Mouse (Mus musculus) CH12.LX (cell line): ENCODE results near the gene Tnpo2. TPM values are rescaled to one million over a fixed set of nuclear protein-coding genes. Genes with fewer than 3 reads are reported as not detected.
A peak's percentile ranks its signal among the peaks of the same experiment; 100 is the strongest.

Experiments
- DNase-seq: peaks from one replicate; pipeline ENCODE4 v3.0.0-alpha.2; 2013; ENCODE audit errors: extremely low read depth
- H3K27ac ChIP-seq: 2 replicates; pipeline ENCODE4 v1.5.1; 2012; ENCODE audit warnings: low read depth, mild to moderate bottlenecking, control low read depth, moderate library complexity; ENCODE audit not compliant: insufficient read depth
- H3K27me3 ChIP-seq: replicated peaks from 2 replicates; pipeline ENCODE3; 2012; ENCODE audit warnings: inconsistent platforms
- H3K36me3 ChIP-seq, 2 experiments: replicated peaks in 1 of 2; 2 replicates each; pipeline versions ENCODE3 to v1.6.1; 2012; ENCODE audit warnings: inconsistent platforms in 1 of 2, low read length in 1 of 2, mild to moderate bottlenecking in 1 of 2, mixed read lengths in 1 of 2, moderate library complexity in 1 of 2; ENCODE audit not compliant: control insufficient read depth in 1 of 2, insufficient read depth in 1 of 2
- H3K4me1 ChIP-seq, 2 experiments: 2 replicates each; pipeline ENCODE4 v1.6.1; 2012; ENCODE audit warnings: inconsistent platforms in 1 of 2, moderate library complexity in 1 of 2; ENCODE audit not compliant: insufficient read depth in 2 of 2, control insufficient read depth in 1 of 2
- H3K4me2 ChIP-seq: 2 replicates; pipeline ENCODE4 v1.6.1; 2012; ENCODE audit warnings: low read depth, mild to moderate bottlenecking, control low read depth; ENCODE audit not compliant: poor library complexity, insufficient read depth, severe bottlenecking
- H3K4me3 ChIP-seq, 3 experiments: fragments of 150-350 bp in 1 of 3; sonication (generic) in 1 of 3; replicated peaks in 1 of 3; 2 replicates each; pipeline versions ENCODE3 to v1.5.1; 2011 to 2012; ENCODE audit warnings: low read depth in 2 of 3, low read length in 2 of 3, mild to moderate bottlenecking in 2 of 3, moderate library complexity in 2 of 3, control low read depth in 1 of 3, improper control_type of control experiment in 1 of 3, inconsistent platforms in 1 of 3, mixed read lengths in 1 of 3; ENCODE audit not compliant: poor library complexity in 1 of 3
- H3K79me2 ChIP-seq: replicated peaks from 2 replicates; pipeline ENCODE4 v1.6.1; 2012; ENCODE audit warnings: mild to moderate bottlenecking, moderate library complexity; ENCODE audit not compliant: control insufficient read depth, poor library complexity, insufficient read depth, severe bottlenecking; ENCODE audit errors: extremely low read depth
- H3K9ac ChIP-seq: 2 replicates; pipeline ENCODE4 v1.6.1; 2012; ENCODE audit warnings: low read depth, mild to moderate bottlenecking, control low read depth, moderate library complexity; ENCODE audit not compliant: insufficient read depth
- H3K9me3 ChIP-seq: replicated peaks from 2 replicates; pipeline ENCODE3; 2012; ENCODE audit warnings: low read length, inconsistent platforms, mixed read lengths
- BHLHE40 ChIP-seq: IDR thresholded peaks from 2 replicates; pipeline ENCODE4 v1.6.1; 2011; ENCODE audit warnings: mild to moderate bottlenecking, low read depth, low read length, improper control_type of control experiment
- CHD1 ChIP-seq: IDR thresholded peaks from 2 replicates; pipeline ENCODE4 v1.6.1; 2012; ENCODE audit warnings: low read depth, low read length, improper control_type of control experiment, inconsistent platforms
- CHD2 ChIP-seq: IDR thresholded peaks from 2 replicates; pipeline ENCODE4 v1.6.1; 2011; ENCODE audit warnings: low read length, improper control_type of control experiment
- CTCF ChIP-seq, 2 experiments: IDR thresholded peaks in 1 of 2; conservative IDR thresholded peaks in 1 of 2; 2 replicates each; pipeline ENCODE4 v1.5.1; 2011 to 2012; ENCODE audit warnings: low read depth in 2 of 2, low read length in 2 of 2, improper control_type of control experiment in 1 of 2, inconsistent platforms in 1 of 2, mild to moderate bottlenecking in 1 of 2, moderate library complexity in 1 of 2
- E2F4 ChIP-seq: IDR thresholded peaks from 2 replicates; pipeline ENCODE4 v1.6.1; 2011; ENCODE audit warnings: low read depth, low read length, improper control_type of control experiment; ENCODE audit not compliant: insufficient replicate concordance
- ELF1 ChIP-seq: IDR thresholded peaks from 2 replicates; pipeline ENCODE4 v1.6.1; 2014; ENCODE audit warnings: low read depth, mild to moderate bottlenecking, inconsistent platforms, low read length, improper control_type of control experiment
- EP300 ChIP-seq: IDR thresholded peaks from 2 replicates; pipeline ENCODE4 v1.6.1; 2011; ENCODE audit warnings: low read length, improper control_type of control experiment
- ETS1 ChIP-seq: conservative IDR thresholded peaks from 2 replicates; pipeline ENCODE4 v1.6.1; 2012; ENCODE audit warnings: low read depth, mild to moderate bottlenecking, inconsistent platforms, low read length, improper control_type of control experiment, moderate library complexity
- HCFC1 ChIP-seq: IDR thresholded peaks from 2 replicates; pipeline ENCODE4 v1.6.1; 2012; ENCODE audit warnings: low read depth, mild to moderate bottlenecking, inconsistent platforms, low read length, improper control_type of control experiment
- IRF4 ChIP-seq: IDR thresholded peaks from 2 replicates; pipeline ENCODE4 v1.6.1; 2014; ENCODE audit warnings: low read depth, mild to moderate bottlenecking, inconsistent platforms, low read length, improper control_type of control experiment
- JUND ChIP-seq: conservative IDR thresholded peaks from 2 replicates; pipeline ENCODE4 v1.6.1; 2011; ENCODE audit warnings: low read depth, low read length, improper control_type of control experiment
- KAT2A ChIP-seq: IDR thresholded peaks from 2 replicates; pipeline ENCODE4 v1.6.1; 2012; ENCODE audit warnings: low read length, improper control_type of control experiment, inconsistent platforms; ENCODE audit not compliant: insufficient replicate concordance
- MAFK ChIP-seq: IDR thresholded peaks from 2 replicates; pipeline ENCODE4 v1.6.1; 2011; ENCODE audit warnings: low read length, improper control_type of control experiment; ENCODE audit not compliant: insufficient replicate concordance
- MAX ChIP-seq: IDR thresholded peaks from 2 replicates; pipeline ENCODE4 v1.6.1; 2011; ENCODE audit warnings: low read length, improper control_type of control experiment
- MAZ ChIP-seq: IDR thresholded peaks from 2 replicates; pipeline ENCODE4 v1.6.1; 2012; ENCODE audit warnings: low read depth, mild to moderate bottlenecking, inconsistent platforms, low read length, improper control_type of control experiment, moderate library complexity
- MEF2A ChIP-seq: IDR thresholded peaks from 2 replicates; pipeline ENCODE4 v1.6.1; 2014; ENCODE audit warnings: low read depth, mild to moderate bottlenecking, inconsistent platforms, low read length, improper control_type of control experiment, borderline replicate concordance
- MXI1 ChIP-seq: IDR thresholded peaks from 2 replicates; pipeline ENCODE4 v1.6.1; 2011; ENCODE audit warnings: mild to moderate bottlenecking, low read depth, low read length, improper control_type of control experiment
- NRF1 ChIP-seq: IDR thresholded peaks from 2 replicates; pipeline ENCODE4 v1.6.1; 2014; ENCODE audit warnings: low read depth, mild to moderate bottlenecking, inconsistent platforms, low read length, improper control_type of control experiment, moderate library complexity
- PAX5 ChIP-seq: IDR thresholded peaks from 2 replicates; pipeline ENCODE4 v1.6.1; 2012; ENCODE audit warnings: low read length, inconsistent platforms, mixed read lengths
- POLR2A ChIP-seq: IDR thresholded peaks from 2 replicates; pipeline ENCODE4 v1.6.1; 2011; ENCODE audit warnings: low read depth, mild to moderate bottlenecking, improper control_type of control experiment, low read length
- POLR2AphosphoS2 ChIP-seq: IDR thresholded peaks from 2 replicates; pipeline ENCODE4 v1.6.1; 2011; ENCODE audit warnings: low read depth, low read length, improper control_type of control experiment
- RAD21 ChIP-seq: IDR thresholded peaks from 2 replicates; pipeline ENCODE4 v1.6.1; 2011; ENCODE audit warnings: low read depth, mild to moderate bottlenecking, low read length, improper control_type of control experiment, moderate library complexity
- SIN3A ChIP-seq: IDR thresholded peaks from 2 replicates; pipeline ENCODE4 v1.6.1; 2012; ENCODE audit warnings: low read length, improper control_type of control experiment, inconsistent platforms
- SMC3 ChIP-seq: IDR thresholded peaks from 2 replicates; pipeline ENCODE4 v1.6.1; 2011; ENCODE audit warnings: low read depth, low read length, improper control_type of control experiment
- TBP ChIP-seq: conservative IDR thresholded peaks from 2 replicates; pipeline ENCODE4 v1.6.1; 2011; ENCODE audit warnings: low read depth, low read length, improper control_type of control experiment
- TCF12 ChIP-seq: IDR thresholded peaks from 2 replicates; pipeline ENCODE4 v1.6.1; 2014; ENCODE audit warnings: low read depth, mild to moderate bottlenecking, inconsistent platforms, low read length, improper control_type of control experiment
- UBTF ChIP-seq: IDR thresholded peaks from 2 replicates; pipeline ENCODE4 v1.6.1; 2012; ENCODE audit warnings: low read depth, mild to moderate bottlenecking, inconsistent platforms, low read length, improper control_type of control experiment, moderate library complexity
- USF1 ChIP-seq: IDR thresholded peaks from 2 replicates; pipeline ENCODE4 v1.6.1; 2014; ENCODE audit warnings: low read depth, mild to moderate bottlenecking, inconsistent platforms, low read length, improper control_type of control experiment
- USF2 ChIP-seq: conservative IDR thresholded peaks from 2 replicates; pipeline ENCODE4 v1.6.1; 2011; ENCODE audit warnings: low read depth, low read length, improper control_type of control experiment
- ZC3H11A ChIP-seq: IDR thresholded peaks from 2 replicates; pipeline ENCODE4 v1.6.1; 2012; ENCODE audit warnings: low read depth, mild to moderate bottlenecking, inconsistent platforms, low read length, improper control_type of control experiment
- ZKSCAN1 ChIP-seq: IDR thresholded peaks from 2 replicates; pipeline ENCODE4 v1.6.1; 2012; ENCODE audit warnings: low read depth, inconsistent platforms, low read length, improper control_type of control experiment, borderline replicate concordance
- ZMIZ1 ChIP-seq: IDR thresholded peaks from 2 replicates; pipeline ENCODE4 v1.6.1; 2012; ENCODE audit warnings: low read depth, mild to moderate bottlenecking, inconsistent platforms, low read length, improper control_type of control experiment
- dilution Hi-C: fragments of 300-500 bp; cut with MboI; formaldehyde crosslinking; loops from 2 replicates; pipeline ENCODE4 v1.14.3; 2020; ENCODE audit warnings: low sequenced_read_pairs; ENCODE audit not compliant: extremely low pct_unique_long_range_greater_than_20kb, extremely low pct_ligation_motif_present
- in situ Hi-C: fragments of 300-500 bp; cut with MboI; formaldehyde crosslinking; loops from 3 replicates; pipeline ENCODE4 v1.14.3; 2019; ENCODE audit warnings: low sequenced_read_pairs, low pct_ligation_motif_present, low pct_unique_long_range_greater_than_20kb, mixed read lengths
- polyA plus RNA-seq: library from polyadenylated mRNA; unstranded; fragments of >175 nt; gene quantifications from 2 replicates; pipeline ENCODE4 v1.2.1, GENCODE M21; 2012; ENCODE audit warnings: low read depth; ENCODE audit not compliant: insufficient read length
- total RNA-seq, 2 experiments: library from RNA; depleted of rRNA; stranded (reverse); fragments of 300-350 nt in 1 of 2; fragments of >200 nt in 1 of 2; gene quantifications; 2 replicates each; pipeline ENCODE4 v1.2.3; 2012 to 2014

Tnpo2 gene
- total and polyA plus RNA-seq, 3 experiments = 36.3 to 57.0 (median 48.0) TPM

- Histone ChIP-seq H3K36me3 (peaks cover 39 to 50% of the 10 kb centered on the region in 2 experiments), H3K4me2 (no peak overlapping the region), H3K79me2 (peaks cover 38% of the 10 kb centered on the region), H3K9me3 (no peaks in the 10 kb centered on the region), H3K27me3 (no peaks in the 10 kb centered on the region), H3K4me1 (peaks cover 3 to 35% of the 10 kb centered on the region in 2 experiments; a peak in 3 of 4 replicates), H3K4me3 (no peak overlapping the region), H3K27ac (0 out of 2 replicates have a peak overlapping the region, but pooled peaks have one; percentile 10), H3K9ac (no peak overlapping the region)
- dilution Hi-C loops (no loop called here), in situ Hi-C loops (no loop called here)
- no peak for TF ChIP-seq ELF1
- no peak for TF ChIP-seq HCFC1
- TF ChIP-seq SIN3A = no peak
- no peak for TF ChIP-seq POLR2A
- TF ChIP-seq ETS1 = no peak
- no peak for TF ChIP-seq UBTF
- TF ChIP-seq ZC3H11A = no peak
- no peak for TF ChIP-seq BHLHE40
- no peak for TF ChIP-seq CTCF (conservative IDR thresholded peaks at IDR 0.05 in 1 of 2, IDR thresholded peaks at IDR 0.05 in 1 of 2; ENCODE audit: low read depth in 2 of 2, low read length in 2 of 2)
- TF ChIP-seq USF1 = no peak
- no peak for TF ChIP-seq NRF1
- no peak for TF ChIP-seq TBP
- DNase-seq = no peak
Observed at GRCm38 (mm10) chr8:85033867-85034266, 2.8 kb upstream of the Tnpo2 start.

GRCm38 (mm10) chr8:85034764-85035163, 2.0 kb upstream of the Tnpo2 start:
- H3K79me2 ChIP-seq = peaks cover 38% of the 10 kb centered on the region
- H3K9me3 ChIP-seq = no peaks in the 10 kb centered on the region
- peak; percentile 82 for DNase-seq
- peak overlapping the region; percentile 93 for H3K4me2 ChIP-seq
- H3K4me3 ChIP-seq = peak overlapping the region; percentile 6 to 90 (median 31)
- H3K4me1 ChIP-seq = peaks cover under 1 to 35% of the 10 kb centered on the region in 2 experiments; a peak in 3 of 4 replicates
- H3K36me3 ChIP-seq = peaks cover 32 to 44% of the 10 kb centered on the region in 2 experiments
- H3K9ac ChIP-seq = peak overlapping the region; percentile 72
- in situ Hi-C loops (no loop called here), dilution Hi-C loops (no loop called here)
- H3K27ac ChIP-seq = no peak overlapping the region
- no peaks in the 10 kb centered on the region for H3K27me3 ChIP-seq
- no peak for TF ChIP-seq EP300
- TF ChIP-seq E2F4 = no peak
- no peak for TF ChIP-seq PAX5
- TF ChIP-seq MAZ = no peak
- TF ChIP-seq IRF4 = no peak
- no peak for TF ChIP-seq ZC3H11A
- TF ChIP-seq SIN3A = peak; percentile 79
- no peak for TF ChIP-seq SMC3
- no peak for TF ChIP-seq USF2
- TF ChIP-seq USF1 = no peak
- no peak for TF ChIP-seq CTCF (conservative IDR thresholded peaks at IDR 0.05 in 1 of 2, IDR thresholded peaks at IDR 0.05 in 1 of 2; ENCODE audit: low read depth in 2 of 2, low read length in 2 of 2)
- no peak for TF ChIP-seq TCF12
- peak; percentile 80 for TF ChIP-seq MAX
- TF ChIP-seq TBP = no peak
- no peak for TF ChIP-seq CHD1
- TF ChIP-seq BHLHE40 = peak; percentile 85
- no peak for TF ChIP-seq MEF2A
- TF ChIP-seq RAD21 = no peak
- peak; percentile 88 for TF ChIP-seq NRF1
- peak; percentile 61 for TF ChIP-seq MXI1
- peak; percentile 7; the same call in 1 of the 2 replicates for TF ChIP-seq CHD2
- no peak for TF ChIP-seq JUND
- peak; percentile 79; the same call in 1 of the 2 replicates for TF ChIP-seq POLR2AphosphoS2
- peak; percentile 44; the same call in 1 of the 2 replicates for TF ChIP-seq POLR2A
- TF ChIP-seq HCFC1 = peak; percentile 76
- no peak for TF ChIP-seq ETS1
- no peak for TF ChIP-seq ZKSCAN1
- TF ChIP-seq ZMIZ1 = no peak
- TF ChIP-seq MAFK = no peak
- TF ChIP-seq ELF1 = no peak
- no peak for TF ChIP-seq UBTF
- TF ChIP-seq KAT2A = no peak
